9 mouse cellular contexts compared by ENCODE assay signal in genomic region chr4:149878021-149878449, GRCm38 (mm10).
DNase-seq lines count a peak whose midpoint lies in the region; ATAC-seq and TF ChIP-seq lines count a peak whose summit lies in the region.
"Had no signal": no experiment of that assay in that cellular context is flagged by ENCODE, and none has a peak within 500 bp of the region (broad histone marks: within the 10 kb centered on the region; RNA-seq: fewer than 3 reads in every experiment).

No protein-coding gene starts in this region.

- H3K4me2 ChIP-seq in intestine, embryonic 14.5 days (ENCODE audit: low read length), result no peak overlapping the region
- H3K4me2 ChIP-seq in intestine, postnatal 0 days (replicated peaks; ENCODE audit: low read depth), result no peak overlapping the region
- 0 out of 2 replicates have a peak overlapping the region, but pooled peaks have one; percentile 7 for H3K4me2 ChIP-seq in limb, embryonic 13.5 days (replicated peaks)
- H3K4me2 ChIP-seq in forebrain, embryonic 16.5 days (ENCODE audit: low read length), result no peak overlapping the region

- H3K9ac ChIP-seq in intestine, embryonic 14.5 days (ENCODE audit: low read length), result no peak overlapping the region
- H3K9ac ChIP-seq in intestine, postnatal 0 days (ENCODE audit: low read depth, low read length), result no peak overlapping the region
- no peak overlapping the region; the same call in 1 of the 2 replicates for H3K9ac ChIP-seq in limb, embryonic 13.5 days
- H3K9ac ChIP-seq in forebrain, embryonic 16.5 days (replicated peaks; ENCODE audit: low read depth, low read length), result no peak overlapping the region

- 46% methylated on average over 6 of the region's 6 CpGs for WGBS in intestine, embryonic 14.5 days
- 67% methylated on average over 6 of the region's 6 CpGs for WGBS in intestine, postnatal 0 days
- 36% methylated on average over 6 of the region's 6 CpGs for WGBS in limb, embryonic 13.5 days
- 56% methylated on average over 6 of the region's 6 CpGs for WGBS in forebrain, embryonic 16.5 days

- H3K27me3 ChIP-seq in intestine, embryonic 14.5 days (replicated peaks; ENCODE audit: control insufficient read depth, insufficient read depth, low read length), result no peaks in the 10 kb centered on the region
- H3K27me3 ChIP-seq in intestine, postnatal 0 days (replicated peaks; ENCODE audit: control insufficient read depth, insufficient read depth, low read length), result no peaks in the 10 kb centered on the region
- H3K27me3 ChIP-seq in limb, embryonic 13.5 days, result no peaks in the 10 kb centered on the region
- H3K27me3 ChIP-seq in forebrain, embryonic 16.5 days (replicated peaks; ENCODE audit: control insufficient read depth, insufficient read depth, low read length), result no peaks in the 10 kb centered on the region

- ATAC-seq in intestine, embryonic 14.5 days (replicated peaks; ENCODE audit: low FRiP score, low TSS enrichment, low read depth), result 0 out of 2 replicates have a peak, but pooled peaks have one; percentile 9
- no peak for ATAC-seq in intestine, postnatal 0 days
- ATAC-seq in limb, embryonic 13.5 days (ENCODE audit: low FRiP score, low read depth), result no peak
- no peak for ATAC-seq in forebrain, embryonic 16.5 days
- ATAC-seq: midbrain, embryonic 16.5 days had no signal

- H3K4me1 ChIP-seq in intestine, embryonic 14.5 days (replicated peaks; ENCODE audit: control insufficient read depth, insufficient read depth, low read length), result peaks cover 35% of the 10 kb centered on the region
- H3K4me1 ChIP-seq in intestine, postnatal 0 days (replicated peaks; ENCODE audit: control insufficient read depth, insufficient read depth, low read length), result peaks cover 8% of the 10 kb centered on the region
- H3K4me1 ChIP-seq in limb, embryonic 13.5 days, result peaks cover 60% of the 10 kb centered on the region
- peaks cover 23% of the 10 kb centered on the region for H3K4me1 ChIP-seq in forebrain, embryonic 16.5 days (replicated peaks; ENCODE audit: control insufficient read depth, insufficient read depth, low read length)

- H3K27ac ChIP-seq in intestine, embryonic 14.5 days (ENCODE audit: low read depth), result no peak overlapping the region
- H3K27ac ChIP-seq in intestine, postnatal 0 days (ENCODE audit: low read depth, low read length), result no peak overlapping the region
- no peak overlapping the region for H3K27ac ChIP-seq in limb, embryonic 13.5 days
- no peak overlapping the region for H3K27ac ChIP-seq in forebrain, embryonic 16.5 days (ENCODE audit: low read length)

- no peaks in the 10 kb centered on the region for H3K9me3 ChIP-seq in intestine, embryonic 14.5 days (ENCODE audit: control insufficient read depth, low read length)
- H3K9me3 ChIP-seq in intestine, postnatal 0 days (ENCODE audit: control insufficient read depth), result no peaks in the 10 kb centered on the region
- H3K9me3 ChIP-seq in limb, embryonic 13.5 days, result no peaks in the 10 kb centered on the region
- no peaks in the 10 kb centered on the region for H3K9me3 ChIP-seq in forebrain, embryonic 16.5 days (ENCODE audit: control insufficient read depth, low read length)

- TF ChIP-seq CTCF in intestine, postnatal 0 days (IDR thresholded peaks at IDR 0.05; ENCODE audit: low read depth), result no peak

- no peak overlapping the region for H3K4me3 ChIP-seq in intestine, embryonic 14.5 days (ENCODE audit: low read depth, low read length)
- H3K4me3 ChIP-seq in intestine, postnatal 0 days (ENCODE audit: low read depth, low read length), result no peak overlapping the region
- no peak overlapping the region for H3K4me3 ChIP-seq in limb, embryonic 13.5 days
- no peak overlapping the region for H3K4me3 ChIP-seq in forebrain, embryonic 16.5 days (replicated peaks; ENCODE audit: low read length)

- DNase-seq in adrenal gland, postnatal 10 days, result peak; percentile 51
- DNase-seq in adrenal gland, adult 8-10 months, result no peak
- DNase-seq in intestine, embryonic 14.5 days (ENCODE audit: low spot score), result no peak
- peak; percentile 14 for DNase-seq in brain, adult 2 months (ENCODE audit: low read depth, low spot score)
- DNase-seq in spleen, postnatal 36 days (ENCODE audit: low spot score in 2 of 2), result no peak

- H3K36me3 ChIP-seq in intestine, embryonic 14.5 days (ENCODE audit: control insufficient read depth, insufficient read depth, low read length), result no peaks in the 10 kb centered on the region
- H3K36me3 ChIP-seq in intestine, postnatal 0 days (ENCODE audit: control insufficient read depth, insufficient read depth), result no peaks in the 10 kb centered on the region
- H3K36me3 ChIP-seq in limb, embryonic 13.5 days, result no peaks in the 10 kb centered on the region
- no peaks in the 10 kb centered on the region for H3K36me3 ChIP-seq in forebrain, embryonic 16.5 days (ENCODE audit: control insufficient read depth, insufficient read depth)

Comparison
In these comparisons a context has a peak if more than half of its experiments do, and no peak if none do; other contexts are left out.
1. DNase-seq: peak in adrenal gland, postnatal 10 days (single experiment) and brain, adult 2 months (single experiment); none in adrenal gland, adult 8-10 months (single experiment), intestine, embryonic 14.5 days (single experiment) and spleen, postnatal 36 days (0 of 2).